Mouse (Mus musculus): ENCODE data around the gene Asb11. TPM values are rescaled to one million over a fixed set of nuclear protein-coding genes. Genes with fewer than 3 reads are reported as not detected.

The Asb11 gene
- total RNA-seq (2023): not detected in 4 replicates

DNA sequence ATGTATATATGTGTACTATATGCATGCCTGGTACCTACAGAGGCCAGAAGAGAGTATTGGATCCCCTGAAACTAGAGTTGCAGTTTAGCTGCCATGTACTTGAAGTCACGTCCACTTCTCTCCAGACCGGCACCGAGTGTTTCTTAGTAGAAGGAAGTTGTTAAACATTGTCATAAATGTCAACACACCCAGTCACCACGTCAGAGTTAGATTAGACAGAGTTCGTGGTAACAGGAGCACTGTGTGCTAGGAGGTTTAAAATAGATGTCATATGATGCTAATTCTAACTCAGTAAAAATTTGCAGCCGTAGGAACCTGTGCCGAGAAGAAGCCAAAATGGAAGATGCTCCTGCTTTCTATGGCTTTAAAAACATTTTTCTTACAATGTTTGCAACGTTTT is at the start of gene Asb11:
Gene Asb11, plus strand, starts transcription at position 286 of the 400 bp plus-strand sequence.

DNA sequence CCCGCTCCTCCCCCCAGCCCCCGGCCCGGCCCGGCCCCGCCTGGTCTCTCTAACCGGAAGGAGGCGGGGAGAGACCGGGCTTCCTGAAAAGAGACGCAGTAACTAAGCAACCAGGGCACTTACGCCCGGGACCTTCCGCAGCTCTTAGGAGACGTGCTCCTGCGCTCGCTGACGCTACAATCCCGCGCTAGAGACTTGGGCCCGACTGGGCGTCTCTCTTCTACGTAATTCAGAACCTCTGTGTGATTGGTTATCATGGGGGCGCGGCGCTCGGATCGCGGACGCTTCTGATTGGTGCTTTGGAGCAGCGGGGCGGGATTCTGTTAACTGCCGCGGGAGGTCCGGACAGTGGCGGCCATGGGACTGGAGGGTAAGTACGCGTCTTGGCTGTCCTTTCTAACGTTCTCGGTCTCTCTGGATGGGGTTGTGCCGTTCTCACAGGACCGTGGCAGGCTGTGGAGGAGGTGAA is 17.3 kb upstream of the Asb11 start, which contains the start of gene Piga:
Gene Piga, plus strand, starts transcription at position 317 of the 469 bp plus-strand sequence.

DNA sequence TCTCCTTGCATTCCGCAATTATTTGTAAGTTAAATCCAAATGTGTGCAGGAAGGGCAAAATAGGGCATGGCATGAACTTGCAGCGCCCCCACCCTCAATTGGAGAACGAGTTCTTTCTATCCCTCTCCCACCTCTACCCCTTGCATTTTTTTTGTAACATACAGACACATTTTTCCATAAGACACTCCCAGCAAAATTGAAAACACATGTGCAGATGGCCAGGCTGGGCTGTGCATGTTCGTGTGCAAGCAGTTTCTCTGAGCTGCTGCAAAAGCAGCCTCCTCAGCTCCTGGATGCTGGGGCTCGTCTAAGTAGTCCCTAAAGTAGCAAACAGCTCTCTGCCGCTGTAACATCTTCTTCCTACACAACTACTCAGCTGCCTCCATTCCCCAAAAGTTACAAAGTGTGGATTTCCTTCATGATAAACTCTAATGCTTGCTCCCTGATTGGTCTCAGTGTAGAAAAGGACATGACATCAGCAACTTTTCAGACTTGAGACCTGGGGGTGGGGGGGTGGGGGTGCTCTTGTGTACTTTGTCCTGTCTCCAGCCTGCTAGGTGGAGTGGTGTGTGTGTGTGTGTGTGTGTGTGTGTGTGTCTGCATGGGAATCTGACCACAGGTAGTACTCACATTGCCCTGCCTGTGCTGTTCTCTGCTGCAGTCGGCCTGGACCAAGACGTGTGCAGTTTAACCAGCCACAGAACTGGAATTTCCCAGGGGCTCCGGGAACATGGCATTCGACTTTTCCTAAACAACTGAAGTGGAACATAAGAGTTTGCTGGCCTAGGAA is 69.1 kb downstream of the Asb11 start, which contains the start of gene Asb9:
Gene Asb9, plus strand, starts transcription at position 619 of the 790 bp plus-strand sequence.

Other genes starting within 250 kb of the Asb11 start
- gene Bmx, start 178.8 kb upstream of the Asb11 start, total RNA-seq (2023): not detected in 4 replicates
- gene Pir, start 167.6 kb upstream of the Asb11 start, total RNA-seq (2023): 0.22 TPM in 1 of 4 replicates, not detected in the others
- not detected in 4 replicates for gene Vegfd, start 63.6 kb upstream of the Asb11 start, total RNA-seq (2023)
- 14.0 to 19.5 TPM (median 15.9 TPM) in 4 replicates for gene Piga, start 17.2 kb upstream of the Asb11 start, total RNA-seq (2023)
- not detected in 4 replicates for gene Asb9, start 69.3 kb downstream of the Asb11 start, total RNA-seq (2023)